Mouse (Mus musculus) forebrain, embryonic 14.5 days (tissue): Measurements from ENCODE around the gene Trappc2. TPM values are rescaled to one million over a fixed set of nuclear protein-coding genes. Genes with fewer than 3 reads are reported as not detected.

Experiments
- ATAC-seq: fragments of 200-750 bp; cut with Nextera tagmentation; 2 replicates; pipeline ENCODE4 v1.8.0; 2017; ENCODE audit warnings: mild to moderate bottlenecking, moderate library complexity
- DNase-seq: peaks from one replicate; pipeline ENCODE4 v3.0.0-alpha.2; 2015; ENCODE audit warnings: low spot score
- H3K27ac ChIP-seq: fragments of 300-500 bp; sonication (generic); 2 replicates; pipeline ENCODE4 v1.5.1; 2014; ENCODE audit warnings: low read depth, mild to moderate bottlenecking, control low read depth, low read length, moderate library complexity
- H3K27me3 ChIP-seq: fragments of 300-500 bp; sonication (generic); replicated peaks from 2 replicates; pipeline ENCODE4 v1.6.1; 2014; ENCODE audit warnings: low read length, control low read depth, mixed read lengths; ENCODE audit not compliant: control insufficient read depth, insufficient read depth
- H3K36me3 ChIP-seq: fragments of 300-500 bp; sonication (generic); 2 replicates; pipeline ENCODE4 v1.6.1; 2014; ENCODE audit warnings: low read length, control low read depth; ENCODE audit not compliant: control insufficient read depth, insufficient read depth
- H3K4me1 ChIP-seq: fragments of 300-500 bp; sonication (generic); 2 replicates; pipeline ENCODE4 v1.6.1; 2014; ENCODE audit warnings: antibody characterized with exemption, low read length, control low read depth; ENCODE audit not compliant: control insufficient read depth, insufficient read depth
- H3K4me2 ChIP-seq: fragments of 300-500 bp; sonication (generic); 2 replicates; pipeline ENCODE4 v1.6.1; 2014; ENCODE audit warnings: mild to moderate bottlenecking, control low read depth, low read length
- H3K4me3 ChIP-seq: fragments of 300-500 bp; sonication (generic); 2 replicates; pipeline ENCODE4 v1.5.1; 2014; ENCODE audit warnings: low read depth, low read length, control low read depth
- H3K9ac ChIP-seq: fragments of 300-500 bp; sonication (generic); 2 replicates; pipeline ENCODE4 v1.6.1; 2014; ENCODE audit warnings: mild to moderate bottlenecking, low read length, control low read depth, moderate library complexity
- H3K9me3 ChIP-seq: fragments of 300-500 bp; sonication (generic); replicated peaks from 2 replicates; pipeline ENCODE4 v1.6.1; 2016; ENCODE audit warnings: low read length, control low read depth, mixed read lengths; ENCODE audit not compliant: control insufficient read depth
- WGBS: fragments of 180-500 bp; shearing (Covaris S2); extraction: QIAGEN DNeasy Blood & Tissue Kit; methylation state at CpG from one replicate; pipeline ENCODE4 v1.1.7; 2014; 5-methylcytosine and 5-hydroxymethylcytosine counted together
- polyA plus RNA-seq: library from polyadenylated mRNA; unstranded; fragments of >200 nt; fragmentation: Nextera tagmentation; extraction: Ambion mirVana; gene quantifications from 2 replicates; pipeline ENCODE4 v1.2.1, GENCODE M21; 2014

Trappc2 gene
- polyA plus RNA-seq, 1 experiment from 2014 or later, result 70.3 TPM

GRCm38 (mm10) chrX:166455525-166455924, 15.2 kb downstream of the Trappc2 start:
- 90% methylated on average over 1 of the region's 1 CpGs for WGBS
- no peaks in the 10 kb centered on the region for H3K9me3 ChIP-seq
- ATAC-seq, result no peak
- DNase-seq, result no peak
- H3K27me3 ChIP-seq, result no peaks in the 10 kb centered on the region
- no peak overlapping the region for H3K27ac ChIP-seq
- H3K36me3 ChIP-seq, result peaks cover 6% of the 10 kb centered on the region
- H3K9ac ChIP-seq, result no peak overlapping the region
- H3K4me3 ChIP-seq, result no peak overlapping the region
- no peaks in the 10 kb centered on the region for H3K4me1 ChIP-seq
- H3K4me2 ChIP-seq, result no peak overlapping the region

DNA sequence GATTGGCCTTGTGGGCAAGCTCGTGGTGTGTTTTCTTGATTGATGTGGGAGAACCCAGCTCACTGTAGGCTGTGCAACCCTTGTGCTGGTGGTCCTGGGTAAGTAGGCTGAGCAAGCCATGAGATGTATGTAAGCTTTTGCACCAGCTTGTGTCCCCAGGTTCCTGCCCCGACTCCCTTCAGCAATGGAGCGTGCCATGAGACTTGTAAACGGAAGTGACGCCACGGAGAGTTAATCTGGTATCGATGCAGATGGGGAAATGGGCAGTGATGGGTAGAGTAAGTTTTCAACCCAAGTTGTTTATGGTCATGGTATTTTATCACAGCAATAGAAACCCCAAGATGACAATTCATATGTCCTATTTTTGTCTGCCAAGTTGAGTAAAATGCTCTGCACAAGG, 27.9 kb downstream of the Trappc2 start:
- Histone ChIP-seq H3K9ac (no peak overlapping the region), H3K4me3 (no peak overlapping the region), H3K36me3 (no peaks in the 10 kb centered on the region), H3K27me3 (no peaks in the 10 kb centered on the region), H3K27ac (no peak overlapping the region), H3K4me2 (no peak overlapping the region), H3K4me1 (no peaks in the 10 kb centered on the region), H3K9me3 (no peaks in the 10 kb centered on the region)
- WGBS, result 94% methylated on average over 7 of the region's 7 CpGs
- ATAC-seq (no peak), DNase-seq (no peak)

- no peaks in the 10 kb centered on the region for H3K27me3 ChIP-seq
- H3K4me2 ChIP-seq, result no peak overlapping the region
- H3K9ac ChIP-seq, result no peak overlapping the region
- no peak overlapping the region for H3K27ac ChIP-seq
- H3K36me3 ChIP-seq, result no peaks in the 10 kb centered on the region
- DNase-seq (no peak), ATAC-seq (no peak)
- H3K4me3 ChIP-seq, result no peak overlapping the region
- 79% methylated on average over 6 of the region's 6 CpGs for WGBS
- H3K9me3 ChIP-seq, result no peaks in the 10 kb centered on the region
- no peaks in the 10 kb centered on the region for H3K4me1 ChIP-seq
Measured at GRCm38 (mm10) chrX:166472612-166473011, 32.2 kb downstream of the Trappc2 start.

DNA sequence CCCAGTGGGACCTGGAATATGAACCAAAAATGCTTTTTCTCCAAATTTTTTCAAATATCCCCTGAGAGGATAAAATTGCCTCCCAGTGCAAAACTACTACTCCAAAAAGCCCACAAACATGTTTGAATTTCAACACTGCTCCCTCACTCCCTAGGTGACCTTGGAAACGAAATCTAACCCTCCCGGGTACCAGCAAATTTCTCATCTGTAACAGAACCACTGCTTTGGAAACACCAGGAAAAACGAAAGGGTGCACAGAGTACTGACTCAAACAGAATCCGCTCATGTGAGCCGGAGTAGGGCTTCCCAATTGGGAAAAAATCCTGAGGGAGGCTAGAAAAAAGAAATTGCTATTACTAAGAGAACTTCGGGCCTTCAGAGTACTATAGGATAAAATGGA, 37.0 kb downstream of the Trappc2 start:
- DNase-seq, result no peak
- Histone ChIP-seq H3K9me3 (no peaks in the 10 kb centered on the region), H3K36me3 (no peaks in the 10 kb centered on the region), H3K9ac (no peak overlapping the region), H3K4me3 (no peak overlapping the region), H3K27me3 (no peaks in the 10 kb centered on the region), H3K4me2 (peak overlapping the region; percentile 58), H3K4me1 (no peaks in the 10 kb centered on the region), H3K27ac (no peak overlapping the region)
- 82% methylated on average over 6 of the region's 6 CpGs for WGBS
- no peak for ATAC-seq

- Histone ChIP-seq H3K36me3 (no peaks in the 10 kb centered on the region), H3K9me3 (no peaks in the 10 kb centered on the region), H3K4me2 (peak overlapping the region; percentile 58), H3K27me3 (no peaks in the 10 kb centered on the region), H3K9ac (peak overlapping the region; percentile 61), H3K4me3 (peak overlapping the region; percentile 50), H3K4me1 (no peaks in the 10 kb centered on the region), H3K27ac (peak overlapping the region; percentile 56; the same call in 1 of the 2 replicates)
- peak; percentile 45 for ATAC-seq
- WGBS, result 36% methylated on average over 28 of the region's 28 CpGs
- DNase-seq, result peak; percentile 14
Measured at GRCm38 (mm10) chrX:166478631-166479364, 38.4 kb downstream of the Trappc2 start.

DNA sequence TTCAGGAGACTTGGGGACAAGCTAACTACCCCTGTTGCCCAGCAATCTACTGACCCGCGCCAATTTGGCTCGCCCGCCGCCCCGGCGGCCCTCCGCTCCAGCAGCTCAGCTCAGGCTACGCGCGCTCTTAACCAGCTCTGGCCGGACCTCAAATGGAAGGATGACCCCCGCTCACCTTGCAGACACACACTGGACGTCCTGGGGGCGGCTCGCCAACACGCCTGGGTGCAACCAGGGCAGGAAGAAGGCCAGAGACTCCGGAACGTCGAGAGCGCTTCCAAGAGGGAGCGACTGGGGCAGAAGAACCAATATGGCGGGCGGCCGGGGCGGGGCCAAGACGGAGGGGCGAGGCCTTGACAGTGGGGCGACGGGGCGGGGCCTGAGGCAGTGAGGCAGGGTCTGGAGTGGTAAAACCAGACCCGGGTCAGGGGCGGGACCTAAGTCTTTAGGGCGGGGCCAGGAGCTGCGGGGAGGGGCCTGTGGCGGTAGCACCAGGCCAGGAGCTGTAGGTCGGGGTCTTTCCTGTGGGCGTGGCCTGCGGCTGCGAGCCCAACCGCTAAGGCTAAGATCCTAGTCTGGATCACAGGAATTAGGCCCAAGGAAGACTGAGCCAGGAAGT, 39.1 kb downstream of the Trappc2 start, which contains the start of gene Rab9:
Gene Rab9 (minus strand): TSS at position 503 of the 619 bp plus-strand sequence.
- H3K27me3 ChIP-seq, result no peaks in the 10 kb centered on the region
- peak within 1 kb of the TSS; percentile 61 for H3K9ac ChIP-seq
- no peaks in the 10 kb centered on the region for H3K4me1 ChIP-seq
- peak within 1 kb of the TSS; percentile 58 for H3K4me2 ChIP-seq
- peak within 1 kb of the TSS; percentile 50 for H3K4me3 ChIP-seq
- ATAC-seq (peak; percentile 97), DNase-seq (peak; percentile 92)
- no peaks in the 10 kb centered on the region for H3K9me3 ChIP-seq
- WGBS, result 35% methylated on average over 41 of the region's 41 CpGs
- H3K36me3 ChIP-seq, result no peaks in the 10 kb centered on the region
- H3K27ac ChIP-seq, result peak within 1 kb of the TSS; percentile 56; the same call in 1 of the 2 replicates

DNA sequence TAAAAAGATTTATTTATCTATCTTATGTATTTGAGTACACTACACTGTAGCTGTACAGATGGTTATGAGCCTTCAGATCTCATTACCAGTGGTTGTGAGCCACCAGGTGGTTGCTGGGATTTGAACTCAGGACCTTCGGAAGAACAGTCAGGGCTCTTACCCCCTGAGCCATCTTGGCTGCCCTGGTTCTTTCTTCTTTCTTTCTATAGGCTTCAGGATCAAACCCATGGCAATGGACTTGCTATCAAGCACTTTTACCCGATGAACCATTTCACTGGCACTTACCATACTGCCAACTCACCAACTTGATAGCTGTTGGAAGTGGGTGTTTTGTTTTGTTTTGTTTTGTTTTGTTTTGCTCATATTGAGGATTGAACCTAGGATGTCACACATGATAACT, 54.7 kb downstream of the Trappc2 start:
- ATAC-seq (no peak), DNase-seq (no peak)
- Histone ChIP-seq H3K36me3 (no peaks in the 10 kb centered on the region), H3K4me3 (no peak overlapping the region), H3K27me3 (no peaks in the 10 kb centered on the region), H3K4me1 (no peaks in the 10 kb centered on the region), H3K4me2 (no peak overlapping the region), H3K9ac (no peak overlapping the region), H3K9me3 (no peaks in the 10 kb centered on the region), H3K27ac (no peak overlapping the region)
- 85% methylated on average over 2 of the region's 2 CpGs for WGBS

- DNase-seq (peak; percentile 28), ATAC-seq (0 out of 2 replicates have a peak, but pooled peaks have one; percentile 50)
- no peak overlapping the region for H3K4me3 ChIP-seq
- H3K27me3 ChIP-seq, result no peaks in the 10 kb centered on the region
- no peak overlapping the region for H3K4me2 ChIP-seq
- H3K4me1 ChIP-seq, result no peaks in the 10 kb centered on the region
- no peak overlapping the region for H3K9ac ChIP-seq
- no peak overlapping the region for H3K27ac ChIP-seq
- no peaks in the 10 kb centered on the region for H3K36me3 ChIP-seq
- WGBS, result 49% methylated on average over 4 of the region's 4 CpGs
- H3K9me3 ChIP-seq, result no peaks in the 10 kb centered on the region
Measured at GRCm38 (mm10) chrX:166497771-166498170, 57.4 kb downstream of the Trappc2 start.
